Mouse (Mus musculus) myocyte (in vitro differentiated cells): ENCODE data around the gene Ifna14. TPM values are rescaled to one million over a fixed set of nuclear protein-coding genes. Genes with fewer than 3 reads are reported as not detected.

Source experiments
- H3K27me3 ChIP-seq: one replicate; pipeline ENCODE4 v1.6.1; 2011; ENCODE audit not compliant: control insufficient read depth, insufficient read depth, insufficient read length
- H3K36me3 ChIP-seq: one replicate; pipeline ENCODE4 v1.6.1; 2011; ENCODE audit not compliant: control insufficient read depth, insufficient read depth
- H3K4me2 ChIP-seq: one replicate; pipeline ENCODE4 v1.6.1; 2011; ENCODE audit warnings: low read depth, control low read depth
- H3K4me3 ChIP-seq: one replicate; pipeline ENCODE4 v1.5.1; 2011; ENCODE audit warnings: mild to moderate bottlenecking, control low read depth, moderate library complexity
- H3K79me2 ChIP-seq: one replicate; pipeline ENCODE4 v1.6.1; 2011; ENCODE audit not compliant: control insufficient read depth, insufficient read depth
- H3ac ChIP-seq: one replicate; pipeline ENCODE4 v1.6.1; 2011; ENCODE audit not compliant: control insufficient read depth, insufficient read length
- CEBPB ChIP-seq: IDR thresholded peaks from 2 replicates; pipeline ENCODE4 v1.6.1; 2011; ENCODE audit warnings: mild to moderate bottlenecking, moderate library complexity; ENCODE audit not compliant: poor library complexity, insufficient read depth, severe bottlenecking
- E2F4 ChIP-seq: IDR thresholded peaks from one replicate; pipeline ENCODE4 v1.6.1; 2011; ENCODE audit warnings: mild to moderate bottlenecking, control low read depth, moderate library complexity; ENCODE audit not compliant: insufficient read depth
- MAX ChIP-seq: IDR thresholded peaks from one replicate; pipeline ENCODE4 v1.6.1; 2011; ENCODE audit warnings: low read depth, mild to moderate bottlenecking, control low read depth
- MYOD1 ChIP-seq, 3 experiments: IDR thresholded peaks; one replicate each; pipeline ENCODE4 v1.6.1; 2011; ENCODE audit warnings: control low read depth in 2 of 3, low read depth in 2 of 3, mild to moderate bottlenecking in 2 of 3, moderate library complexity in 1 of 3; ENCODE audit not compliant: insufficient read length in 2 of 3, control insufficient read depth in 1 of 3
- MYOG ChIP-seq, 3 experiments: IDR thresholded peaks; one replicate each; pipeline ENCODE4 v1.6.1; 2011; ENCODE audit warnings: control low read depth in 2 of 3, low read depth in 2 of 3, mild to moderate bottlenecking in 2 of 3; ENCODE audit not compliant: insufficient read length in 2 of 3, control insufficient read depth in 1 of 3, insufficient read depth in 1 of 3
- POLR2A ChIP-seq: IDR thresholded peaks from one replicate; pipeline ENCODE4 v1.6.1; 2011; ENCODE audit warnings: low read depth, mild to moderate bottlenecking, control low read depth, moderate library complexity; ENCODE audit not compliant: insufficient read length
- POLR2AphosphoS2 ChIP-seq: IDR thresholded peaks from one replicate; pipeline ENCODE4 v1.6.1; 2011; ENCODE audit warnings: low read depth, control low read depth; ENCODE audit not compliant: insufficient read length
- REST ChIP-seq: IDR thresholded peaks from one replicate; pipeline ENCODE4 v1.6.1; 2011; ENCODE audit warnings: mild to moderate bottlenecking, control low read depth, moderate library complexity; ENCODE audit not compliant: insufficient read depth, insufficient read length
- SRF ChIP-seq: IDR thresholded peaks from one replicate; pipeline ENCODE4 v1.6.1; 2011; ENCODE audit warnings: low read depth; ENCODE audit not compliant: control insufficient read depth, insufficient read length
- TCF12 ChIP-seq: IDR thresholded peaks from one replicate; pipeline ENCODE4 v1.6.1; 2011; ENCODE audit warnings: mild to moderate bottlenecking, control low read depth; ENCODE audit not compliant: poor library complexity, insufficient read depth, severe bottlenecking
- TCF3 ChIP-seq: IDR thresholded peaks from one replicate; pipeline ENCODE4 v1.6.1; 2011; ENCODE audit warnings: low read depth, control low read depth; ENCODE audit not compliant: insufficient read length
- USF1 ChIP-seq: IDR thresholded peaks from one replicate; pipeline ENCODE4 v1.6.1; 2011; ENCODE audit warnings: low read depth, mild to moderate bottlenecking, control low read depth, moderate library complexity
- polyA plus RNA-seq: library from polyadenylated mRNA; unstranded; fragments of >200 nt; fragmentation: generic; extraction: Trizol; gene quantifications from one replicate; pipeline ENCODE4 v1.2.1, GENCODE M21; 2012; ENCODE audit warnings: missing spikeins

The Ifna14 gene
- polyA plus RNA-seq, 1 experiment, result not detected

GRCm38 (mm10) chr4:88535742-88536141, 35.9 kb downstream of the Ifna14 start:
- Histone ChIP-seq H3K4me3 (no peak overlapping the region), H3K27me3 (no peaks in the 10 kb centered on the region), H3K79me2 (no peaks in the 10 kb centered on the region), H3ac (no peak overlapping the region), H3K36me3 (no peaks in the 10 kb centered on the region), H3K4me2 (no peak overlapping the region)
- TF ChIP-seq E2F4 (no peak), MYOD1 (IDR thresholded peaks at IDR 0.05; ENCODE audit: control insufficient read depth in 1 of 3, insufficient read length in 2 of 3, low read depth in 2 of 3) (peak in 1 of 3 experiments; percentile 30)

DNA sequence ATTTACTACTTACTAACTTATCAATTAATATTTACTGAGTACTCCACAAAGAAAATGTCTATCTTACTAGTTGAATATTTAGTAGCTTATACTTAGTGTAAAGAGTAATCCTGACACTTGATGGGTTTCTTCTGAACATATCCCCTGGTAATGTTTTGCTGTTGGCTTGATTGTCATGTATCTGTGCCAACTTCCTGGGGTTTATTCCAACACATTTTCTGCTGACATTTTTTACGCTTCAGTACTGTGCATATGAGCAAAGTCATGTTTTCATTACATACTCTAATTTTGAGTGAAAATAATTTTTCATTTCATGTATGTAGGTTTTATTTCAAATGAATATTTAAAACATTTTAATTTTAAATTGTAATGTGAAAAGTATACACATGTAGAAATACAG, 36.7 kb downstream of the Ifna14 start:
- Histone ChIP-seq H3K4me2 (no peak overlapping the region), H3ac (no peak overlapping the region), H3K4me3 (no peak overlapping the region), H3K79me2 (no peaks in the 10 kb centered on the region), H3K36me3 (no peaks in the 10 kb centered on the region), H3K27me3 (no peaks in the 10 kb centered on the region)
- TF ChIP-seq MAX (no peak), MYOG (IDR thresholded peaks at IDR 0.05; ENCODE audit: control insufficient read depth in 1 of 3, insufficient read depth in 1 of 3, insufficient read length in 2 of 3, low read depth in 2 of 3) (no peak), SRF (no peak), POLR2A (no peak)

- no peak overlapping the region for H3K4me3 ChIP-seq
- H3K36me3 ChIP-seq, result no peaks in the 10 kb centered on the region
- no peak overlapping the region for H3K4me2 ChIP-seq
- no peaks in the 10 kb centered on the region for H3K27me3 ChIP-seq
- no peak for TF ChIP-seq CEBPB
- no peak for TF ChIP-seq REST
- no peak for TF ChIP-seq MAX
- no peak for TF ChIP-seq TCF12
- no peak for TF ChIP-seq USF1
- TF ChIP-seq POLR2AphosphoS2, result no peak
- no peak for TF ChIP-seq TCF3
- TF ChIP-seq MYOD1 (IDR thresholded peaks at IDR 0.05; ENCODE audit: control insufficient read depth in 1 of 3, insufficient read length in 2 of 3, low read depth in 2 of 3), result no peak
- TF ChIP-seq POLR2A, result no peak
- no peak for TF ChIP-seq MYOG (IDR thresholded peaks at IDR 0.05; ENCODE audit: control insufficient read depth in 1 of 3, insufficient read depth in 1 of 3, insufficient read length in 2 of 3, low read depth in 2 of 3)
- no peak for TF ChIP-seq E2F4
- TF ChIP-seq SRF, result no peak
- no peak overlapping the region for H3ac ChIP-seq
- H3K79me2 ChIP-seq, result no peaks in the 10 kb centered on the region
Measured at GRCm38 (mm10) chr4:88533499-88533898, 38.1 kb downstream of the Ifna14 start.

GRCm38 (mm10) chr4:88530892-88531291, 40.7 kb downstream of the Ifna14 start:
- H3K79me2 ChIP-seq, result no peaks in the 10 kb centered on the region
- H3K4me2 ChIP-seq, result peak overlapping the region; percentile 63
- TF ChIP-seq SRF, result no peak
- peak; percentile 94 for TF ChIP-seq USF1
- no peak overlapping the region for H3K4me3 ChIP-seq
- no peak overlapping the region for H3ac ChIP-seq
- no peaks in the 10 kb centered on the region for H3K36me3 ChIP-seq
- no peaks in the 10 kb centered on the region for H3K27me3 ChIP-seq

GRCm38 (mm10) chr4:88530271-88530670, 41.3 kb downstream of the Ifna14 start:
- no peak overlapping the region for H3ac ChIP-seq
- H3K4me3 ChIP-seq, result no peak overlapping the region
- no peaks in the 10 kb centered on the region for H3K36me3 ChIP-seq
- no peaks in the 10 kb centered on the region for H3K27me3 ChIP-seq
- TF ChIP-seq POLR2AphosphoS2 (no peak), MYOD1 (IDR thresholded peaks at IDR 0.05; ENCODE audit: control insufficient read depth in 1 of 3, insufficient read length in 2 of 3, low read depth in 2 of 3) (no peak), MYOG (IDR thresholded peaks at IDR 0.05; ENCODE audit: control insufficient read depth in 1 of 3, insufficient read depth in 1 of 3, insufficient read length in 2 of 3, low read depth in 2 of 3) (no peak), REST (no peak), CEBPB (no peak), USF1 (no peak), SRF (no peak), POLR2A (no peak), MAX (no peak), TCF12 (no peak), TCF3 (no peak), E2F4 (no peak)
- H3K79me2 ChIP-seq, result no peaks in the 10 kb centered on the region
- peak overlapping the region; percentile 63 for H3K4me2 ChIP-seq
